Mouse (Mus musculus): ENCODE data around the gene Neu1.
A peak's percentile ranks its signal among the peaks of the same experiment; 100 is the strongest.
"Not testable (repeated sequence)": the region's sequence is repeated elsewhere in the genome, so short reads cannot be mapped to it uniquely, and the experiment has no call there.

Neu1 gene

GRCm38 (mm10) chr17:34931061-34931734 is at the start of gene Neu1:
TSS of gene Neu1 (plus strand) at chr17:34931253.
- peak; percentile 99 for DNase-seq

GRCm38 (mm10) chr17:34881683-34882310 is 49.3 kb upstream of the Neu1 start, which contains the start of gene Gm20547:
TSS of gene Gm20547 (minus strand) at chr17:34882042.
- DNase-seq: peak; percentile 45

- no peak for DNase-seq
These were observed 47.7 kb upstream of the Neu1 start for GRCm38 (mm10) chr17:34883332-34883731.

GRCm38 (mm10) chr17:34884704-34885103 is 46.3 kb upstream of the Neu1 start:
- no peak for DNase-seq

GRCm38 (mm10) chr17:34885615-34886014 is 45.4 kb upstream of the Neu1 start:
- DNase-seq: no peak

DNA sequence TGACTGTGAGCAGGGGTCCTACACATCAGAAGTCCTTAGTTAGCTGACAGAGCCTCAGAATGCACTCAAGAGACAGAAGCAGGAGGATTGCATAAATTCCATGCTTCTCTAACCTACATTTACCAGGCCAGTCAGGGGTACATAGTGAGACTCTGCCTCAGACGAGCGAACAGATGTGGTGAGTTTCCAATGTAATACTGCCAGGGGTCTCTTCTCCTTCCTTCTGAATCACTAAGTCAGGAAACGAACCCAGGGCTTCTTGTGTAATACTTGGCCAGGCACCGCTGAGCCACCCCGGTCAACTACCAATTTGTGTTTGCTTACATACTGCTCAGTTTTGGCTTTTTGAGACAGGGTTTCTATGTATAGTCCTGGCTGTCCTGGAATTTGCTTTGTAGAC is 43.1 kb upstream of the Neu1 start:
- DNase-seq: no peak

DNA sequence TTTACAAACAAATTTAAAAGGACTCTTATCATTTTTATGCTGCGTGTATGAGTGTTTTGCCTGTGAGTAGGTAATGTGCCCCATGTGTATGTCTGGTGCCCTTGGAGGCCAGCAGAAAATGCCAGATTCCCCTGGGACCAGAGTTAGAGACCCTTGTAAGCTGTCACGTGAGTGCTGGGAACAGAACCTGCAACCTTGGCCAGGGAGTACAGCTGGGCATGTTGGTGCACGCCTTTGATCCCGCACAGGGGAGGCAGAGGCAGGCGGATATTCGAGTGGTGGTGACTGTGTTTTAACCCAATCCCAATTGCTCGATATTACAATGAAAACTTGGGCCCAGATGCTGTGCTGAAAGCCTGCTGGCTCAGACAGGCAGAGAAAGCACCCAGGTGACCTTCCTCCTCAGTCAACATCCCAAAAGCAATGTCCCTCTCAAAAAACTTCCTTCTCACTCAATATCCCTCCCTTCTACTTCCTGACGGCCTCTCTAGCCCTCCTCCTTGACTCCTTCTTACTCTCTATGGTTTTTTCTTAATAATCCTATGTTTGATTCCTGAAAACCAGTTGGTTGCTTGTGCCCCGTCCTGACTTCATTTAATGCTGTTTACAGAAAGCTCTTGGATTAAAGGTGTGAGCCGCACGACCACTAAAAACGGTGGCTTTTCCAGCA is 40.8 kb upstream of the Neu1 start:
- DNase-seq: no peak

- no peak for DNase-seq
These were observed 39.7 kb upstream of the Neu1 start for GRCm38 (mm10) chr17:34891377-34891776.

- DNase-seq: no peak
These were observed 37.8 kb upstream of the Neu1 start for GRCm38 (mm10) chr17:34893072-34893824.

DNA sequence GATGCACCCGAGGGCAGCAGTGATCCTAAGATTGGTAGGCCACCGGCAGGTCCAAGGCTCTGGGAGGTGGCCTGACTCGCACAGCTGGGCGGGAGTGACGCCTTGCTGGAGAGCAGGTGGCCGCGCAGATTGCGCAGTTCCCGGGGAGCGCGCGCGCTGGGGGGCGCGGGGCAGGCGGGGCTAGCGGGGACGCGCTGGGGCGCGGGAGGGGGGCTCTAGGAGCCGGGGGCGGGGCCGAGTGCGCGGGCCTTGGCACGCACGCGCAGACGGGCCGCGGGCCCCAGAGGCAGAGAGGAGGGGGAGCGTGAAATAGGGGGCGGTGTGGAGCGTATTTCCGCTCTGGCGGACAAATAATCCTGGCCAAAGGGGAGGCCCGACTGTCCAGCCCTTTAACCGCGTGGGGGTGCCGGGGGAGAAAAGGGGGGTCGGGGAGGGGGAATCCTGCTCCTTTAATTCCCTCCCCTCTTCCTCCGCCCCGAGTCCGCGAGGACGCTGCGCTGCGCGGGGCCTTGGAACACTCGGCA is 36.9 kb upstream of the Neu1 start:
- DNase-seq: peak; percentile 97

- peak; percentile 64 for DNase-seq
These were observed 36.1 kb upstream of the Neu1 start for GRCm38 (mm10) chr17:34894801-34895530.

- DNase-seq: no peak
These were observed 35.3 kb upstream of the Neu1 start for GRCm38 (mm10) chr17:34895724-34896123.

DNA sequence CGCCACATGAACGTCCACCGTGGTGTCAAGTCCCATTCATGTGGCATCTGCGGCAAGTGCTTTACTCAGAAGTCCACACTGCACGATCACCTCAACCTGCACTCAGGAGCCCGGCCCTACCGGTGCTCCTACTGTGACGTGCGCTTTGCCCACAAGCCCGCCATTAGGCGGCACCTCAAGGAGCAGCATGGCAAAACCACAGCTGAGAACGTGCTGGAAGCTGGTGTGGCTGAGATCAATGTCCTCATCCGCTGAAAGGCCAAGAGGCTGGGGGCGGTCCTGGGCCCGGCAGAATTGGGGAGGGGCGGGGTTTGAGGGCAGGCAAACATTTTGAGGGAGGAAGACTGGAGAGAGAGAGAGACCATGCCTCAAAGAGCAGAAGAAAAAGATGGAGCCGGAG is 34.7 kb upstream of the Neu1 start:
- no peak for DNase-seq

- DNase-seq: peak; percentile 61
These were observed 33.5 kb upstream of the Neu1 start for GRCm38 (mm10) chr17:34897373-34898159.

- DNase-seq: peak; percentile 90
These were observed 32.9 kb upstream of the Neu1 start, which contains the start of the genes C2 and Ehmt2 for GRCm38 (mm10) chr17:34898160-34898586. TSS of gene C2 (minus strand) at chr17:34898265. TSS of gene Ehmt2 (plus strand) at chr17:34898469.

DNA sequence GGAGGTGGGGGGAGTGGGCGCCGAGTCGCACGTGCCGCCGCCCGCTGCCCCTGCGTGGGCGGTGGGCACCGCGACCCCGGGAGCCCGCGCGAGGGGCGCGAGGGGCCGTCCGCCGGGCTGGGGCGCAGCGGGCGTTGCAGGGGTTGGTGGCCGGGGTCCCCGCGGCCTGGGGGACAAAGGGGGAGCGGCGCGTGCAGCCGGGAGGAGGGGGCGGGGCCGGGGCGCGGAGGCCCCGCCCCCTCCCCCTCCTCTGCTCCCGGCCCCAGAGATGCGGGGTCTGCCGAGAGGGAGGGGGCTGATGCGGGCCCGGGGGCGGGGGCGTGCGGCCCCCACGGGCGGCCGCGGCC is 32.4 kb upstream of the Neu1 start:
- peak; percentile 56 for DNase-seq

DNA sequence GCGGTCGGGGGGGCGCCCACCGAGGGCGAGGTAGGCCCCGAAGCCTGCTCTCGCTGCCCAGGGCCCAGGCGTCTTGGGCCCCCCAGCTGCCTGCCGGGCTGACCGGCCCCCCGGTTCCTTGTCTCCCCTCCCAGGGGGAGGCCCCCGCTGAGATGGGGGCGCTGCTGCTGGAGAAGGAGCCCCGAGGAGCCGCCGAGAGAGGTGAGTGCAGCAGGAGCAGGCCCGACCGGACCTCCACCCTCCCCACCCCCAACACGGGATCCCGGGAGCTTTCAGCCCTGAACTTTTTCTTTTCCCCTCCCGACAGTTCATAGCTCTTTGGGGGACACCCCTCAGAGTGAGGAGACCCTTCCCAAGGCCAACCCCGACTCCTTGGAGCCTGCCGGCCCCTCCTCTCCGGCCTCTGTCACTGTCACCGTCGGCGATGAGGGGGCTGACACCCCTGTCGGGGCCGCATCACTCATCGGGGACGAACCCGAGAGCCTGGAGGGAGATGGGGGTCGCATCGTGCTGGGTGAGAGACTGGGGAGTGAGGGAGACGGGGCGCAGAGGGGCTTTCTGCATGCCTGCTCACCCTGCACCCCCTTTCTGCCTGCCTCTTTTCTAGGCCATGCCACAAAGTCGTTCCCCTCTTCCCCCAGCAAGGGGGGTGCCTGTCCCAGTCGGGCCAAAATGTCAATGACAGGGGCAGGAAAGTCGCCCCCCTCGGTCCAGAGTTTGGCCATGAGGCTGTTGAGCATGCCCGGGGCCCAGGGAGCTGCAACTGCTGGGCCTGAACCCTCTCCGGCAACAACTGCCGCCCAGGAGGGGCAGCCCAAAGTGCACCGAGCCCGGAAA is 31.8 kb upstream of the Neu1 start:
- DNase-seq: peak; percentile 64

DNA sequence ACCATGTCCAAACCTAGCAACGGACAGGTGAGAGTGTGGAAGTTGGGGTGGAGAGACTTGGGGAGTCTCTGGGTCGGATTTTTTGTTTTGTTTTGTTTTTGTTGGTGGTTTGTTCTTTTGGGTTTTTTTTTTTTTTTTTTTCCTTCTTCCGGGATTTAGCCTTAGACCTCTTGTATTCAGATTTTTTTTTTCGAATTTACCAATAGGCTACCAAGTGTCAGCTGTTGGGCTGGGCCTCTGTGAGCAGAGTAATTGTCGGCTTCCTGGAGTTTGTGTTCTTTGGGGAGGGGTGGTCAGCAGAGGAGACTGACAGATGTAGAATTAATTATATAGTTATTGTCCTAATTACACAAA is 31.2 kb upstream of the Neu1 start:
- peak; percentile 54 for DNase-seq

- not testable (repeated sequence) for DNase-seq
These were observed 30.2 kb upstream of the Neu1 start for GRCm38 (mm10) chr17:34900826-34901225.

DNA sequence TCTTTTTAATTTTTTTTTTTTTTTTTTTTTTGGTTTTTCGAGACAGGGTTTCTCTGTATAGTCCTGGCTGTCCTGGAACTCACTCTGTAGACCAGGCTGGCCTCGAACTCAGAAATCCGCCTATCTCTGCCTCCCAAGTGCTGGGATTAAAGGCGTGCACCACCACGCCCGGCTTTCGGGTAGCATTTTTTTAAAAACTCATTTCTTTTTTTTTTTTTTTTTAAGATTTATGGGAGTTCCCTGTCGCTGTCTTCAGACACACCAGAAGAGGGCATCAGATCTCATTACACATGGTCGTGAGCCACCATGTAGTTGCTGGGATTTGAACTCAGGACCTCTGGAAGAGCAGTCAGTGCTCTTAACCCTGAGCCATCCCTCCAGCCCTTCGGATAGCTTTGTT is 29.1 kb upstream of the Neu1 start:
- not testable (repeated sequence) for DNase-seq

DNA sequence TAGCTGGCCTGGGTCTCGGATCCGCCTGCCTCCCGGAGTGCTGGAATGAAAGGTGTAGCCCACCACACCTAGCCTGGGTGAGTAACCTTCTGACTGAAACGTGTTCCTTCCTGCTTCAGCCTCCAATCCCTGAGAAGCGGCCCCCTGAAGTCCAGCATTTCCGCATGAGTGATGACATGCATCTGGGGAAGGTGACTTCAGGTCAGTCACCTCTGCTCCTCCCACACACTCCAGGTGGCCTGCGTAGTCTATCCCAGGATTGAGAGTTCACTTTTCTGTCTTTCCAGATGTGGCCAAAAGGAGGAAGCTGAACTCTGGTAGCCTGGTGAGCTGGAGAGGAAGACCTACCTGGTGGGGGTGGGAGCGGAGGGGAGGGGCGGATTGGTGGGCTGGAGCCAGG is 28.2 kb upstream of the Neu1 start:
- DNase-seq: no peak

All from kidney, postnatal 14 days (tissue).